Mouse (Mus musculus) cerebellum, adult 2 months (tissue): ENCODE measurements around the gene Olfr912.

ENCODE experiments used
- CTCF ChIP-seq: fragments of 200-500 bp; IDR thresholded peaks from 2 replicates; pipeline ENCODE4 v1.5.1; 2011; ENCODE audit warnings: low read depth, mild to moderate bottlenecking, control low read depth, low read length, moderate library complexity, borderline replicate concordance; ENCODE audit not compliant: insufficient read depth
- POLR2A ChIP-seq: fragments of 200-500 bp; IDR thresholded peaks from 2 replicates; pipeline ENCODE4 v1.6.1; 2011; ENCODE audit warnings: low read length, control low read depth, borderline replicate concordance; ENCODE audit not compliant: insufficient read depth

GRCm38 (mm10) chr9:38632406-38632805, 52.4 kb downstream of the Olfr912 start:
- TF ChIP-seq POLR2A (no peak), CTCF (no peak)
